Mouse (Mus musculus) thymus, adult 2 months (tissue): ENCODE data around the gene Rcvrn.

Experiments
- CTCF ChIP-seq: fragments of 200-500 bp; IDR thresholded peaks from 2 replicates; pipeline ENCODE4 v1.5.1; 2012; ENCODE audit warnings: mild to moderate bottlenecking, control low read depth, low read length, moderate library complexity, borderline replicate concordance; ENCODE audit not compliant: control insufficient read depth, poor library complexity, insufficient read depth; ENCODE audit errors: extremely low read depth
- POLR2A ChIP-seq: fragments of 200-500 bp; IDR thresholded peaks from 2 replicates; pipeline ENCODE4 v1.6.1; 2012; ENCODE audit warnings: mild to moderate bottlenecking, low read length, control low read depth, moderate library complexity; ENCODE audit not compliant: control insufficient read depth, poor library complexity, insufficient read depth; ENCODE audit errors: extremely low read depth

DNA sequence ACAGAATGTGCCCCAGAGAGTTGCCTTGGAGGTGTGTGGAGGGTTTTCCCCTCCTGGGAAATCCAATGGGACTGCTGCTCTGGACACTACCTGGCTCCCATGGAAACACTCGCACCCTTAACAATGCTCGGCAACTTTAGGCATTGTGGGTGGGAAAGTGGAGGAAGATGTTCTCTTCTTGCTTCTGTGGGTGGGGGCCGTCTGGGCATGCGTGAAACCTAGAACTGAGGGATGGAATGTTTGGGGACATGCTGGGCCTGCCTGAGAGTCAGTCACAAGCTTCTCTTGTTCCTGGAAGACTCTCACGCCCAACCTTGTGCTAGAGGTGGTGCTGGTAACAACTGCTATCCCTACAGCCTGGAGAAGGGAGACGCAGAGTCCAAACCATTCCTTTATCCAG, 30.2 kb upstream of the Rcvrn start:
- TF ChIP-seq POLR2A = no peak
- TF ChIP-seq CTCF = no peak
